Mouse (Mus musculus) granulocyte monocyte progenitor cell, adult 5-6 weeks (primary cell): ENCODE measurements around the gene Ier5l. TPM values are rescaled to one million over a fixed set of nuclear protein-coding genes. Genes with fewer than 3 reads are reported as not detected.
A peak's percentile ranks its signal among the peaks of the same experiment; 100 is the strongest.

Source experiments
- ATAC-seq: replicated peaks from 2 replicates; pipeline ENCODE4 v1.8.0; 2016; ENCODE audit warnings: mild to moderate bottlenecking, moderate TSS enrichment, inconsistent platforms; ENCODE audit not compliant: poor library complexity, severe bottlenecking
- total RNA-seq, 2 experiments: library from RNA; stranded (forward) in 1 of 2; stranded (reverse) in 1 of 2; fragments of 200-712, 200-1000 nt in 1 of 2; fragments of >200 nt in 1 of 2; fragmentation: Nextera tagmentation in 1 of 2; gene quantifications; 2 replicates each; pipeline ENCODE4 v1.2.3; 2014 to 2017

The Ier5l gene
- total RNA-seq, 2 experiments from 2014 or later: 3.2 TPM; not detected in 1

DNA sequence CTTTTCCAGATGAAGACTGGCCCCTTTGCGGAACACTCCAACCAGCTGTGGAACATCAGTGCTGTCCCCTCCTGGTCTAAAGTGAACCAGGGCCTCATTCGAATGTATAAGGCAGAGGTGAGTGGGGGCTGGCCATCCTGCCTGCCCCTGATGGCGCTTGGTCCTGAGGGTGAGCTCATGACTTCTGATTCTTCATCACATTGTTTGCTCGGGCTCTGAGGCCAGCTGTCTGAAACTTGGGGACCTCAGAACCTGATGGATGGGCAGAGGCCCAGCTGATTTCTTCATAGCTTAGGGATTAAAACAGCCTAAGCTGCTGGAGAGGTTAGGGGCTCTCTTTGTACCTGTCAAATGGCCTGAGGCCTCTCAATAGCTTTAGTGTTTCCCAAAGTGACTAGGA lies 30.7 kb downstream of the Ier5l start:
- ATAC-seq: no peak

DNA sequence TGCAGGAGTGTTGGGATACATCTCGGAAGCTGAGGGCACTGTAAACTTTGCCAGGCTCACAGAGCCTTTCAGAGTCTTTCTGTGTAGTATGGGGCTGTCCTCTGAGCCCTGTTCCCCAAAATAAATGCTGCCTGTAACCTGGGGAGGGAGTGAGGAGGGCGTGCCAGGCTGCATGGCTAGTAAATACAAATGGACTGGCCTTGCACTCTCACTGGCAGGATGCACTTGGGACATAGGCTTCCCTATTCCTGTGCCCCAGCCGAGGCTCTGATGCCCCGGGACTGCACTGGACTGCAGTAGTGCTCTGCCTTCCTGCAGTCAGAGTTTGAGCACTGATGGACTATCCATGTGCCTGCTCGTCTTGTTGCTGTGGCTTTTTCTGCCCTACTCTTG lies 31.5 kb downstream of the Ier5l start:
- ATAC-seq: no peak

DNA sequence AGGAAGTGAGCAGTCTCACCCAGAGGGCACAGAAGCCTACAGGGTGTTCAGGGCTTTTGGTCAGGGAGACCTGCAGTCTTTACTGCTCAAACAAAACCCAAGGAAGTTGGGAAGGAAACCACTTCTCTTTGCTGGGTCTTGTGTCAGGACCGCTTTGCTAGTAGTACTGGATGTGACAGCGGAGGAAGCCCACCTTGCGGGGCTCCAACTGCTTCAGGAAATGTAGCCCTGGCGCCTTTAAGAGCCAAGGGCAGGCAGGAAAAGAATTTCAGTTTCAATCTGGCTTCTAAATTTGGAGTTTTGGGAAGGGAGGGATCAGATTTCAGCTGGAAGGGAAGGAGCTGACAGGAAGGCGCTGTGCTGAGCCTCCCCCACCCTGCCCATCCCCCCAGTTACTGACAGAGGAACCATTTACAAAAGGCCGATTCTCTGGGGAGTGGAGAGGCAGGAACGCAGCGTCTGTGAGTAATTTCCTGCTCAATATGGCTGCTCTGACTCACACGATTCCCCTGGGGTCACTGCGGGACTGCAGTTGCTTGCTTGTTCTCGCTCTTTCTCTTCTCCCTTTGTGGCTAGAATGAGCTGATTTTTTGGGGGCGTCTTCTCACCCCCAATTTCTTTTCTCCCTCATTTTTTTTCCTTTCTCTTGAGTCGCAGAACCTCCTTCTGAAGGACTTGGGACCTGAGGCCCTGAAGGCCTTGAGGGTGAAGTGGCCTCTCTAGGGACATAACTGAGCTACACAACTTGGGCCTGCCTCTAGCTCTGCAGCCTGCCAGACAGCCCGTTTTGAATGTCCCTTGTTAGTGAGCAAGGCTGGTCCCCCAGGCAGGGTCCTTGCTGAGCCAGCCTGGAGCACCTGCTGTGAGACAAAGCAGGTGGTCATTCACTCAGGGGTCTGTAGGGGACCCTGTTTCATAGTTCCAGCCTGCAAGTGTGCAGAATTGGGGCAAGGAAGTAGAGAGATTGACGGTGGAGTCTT lies 32.2 kb downstream of the Ier5l start:
- ATAC-seq: peak; percentile 64

- ATAC-seq: peak; percentile 75
These were observed 33.1 kb downstream of the Ier5l start for GRCm38 (mm10) chr2:30440701-30441517.

DNA sequence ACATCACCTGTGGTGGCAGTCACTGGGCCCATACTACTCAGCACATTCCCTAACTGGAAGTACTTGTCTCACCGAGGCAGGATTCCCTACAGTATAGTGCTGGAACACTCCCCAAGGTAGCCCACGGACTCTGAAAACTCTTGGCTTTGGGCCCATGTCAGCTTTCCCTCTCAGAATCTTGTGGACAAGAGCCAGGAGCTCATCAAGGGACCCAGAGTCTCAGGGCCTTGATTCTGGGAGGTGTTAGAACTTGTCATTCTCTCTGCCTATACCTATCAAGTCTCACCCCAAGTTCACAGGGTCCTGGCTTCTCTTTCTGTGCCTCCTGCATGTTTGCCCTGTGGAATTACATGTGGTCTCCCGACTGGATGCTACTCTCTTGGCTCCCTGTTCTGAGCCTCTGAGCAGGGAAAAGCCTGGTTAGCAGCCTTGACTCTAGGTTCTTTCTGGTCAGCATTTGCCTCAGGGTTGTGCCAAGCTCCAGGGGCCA lies 33.8 kb downstream of the Ier5l start:
- no peak for ATAC-seq

GRCm38 (mm10) chr2:30439631-30440030 lies 34.4 kb downstream of the Ier5l start:
- ATAC-seq: no peak

DNA sequence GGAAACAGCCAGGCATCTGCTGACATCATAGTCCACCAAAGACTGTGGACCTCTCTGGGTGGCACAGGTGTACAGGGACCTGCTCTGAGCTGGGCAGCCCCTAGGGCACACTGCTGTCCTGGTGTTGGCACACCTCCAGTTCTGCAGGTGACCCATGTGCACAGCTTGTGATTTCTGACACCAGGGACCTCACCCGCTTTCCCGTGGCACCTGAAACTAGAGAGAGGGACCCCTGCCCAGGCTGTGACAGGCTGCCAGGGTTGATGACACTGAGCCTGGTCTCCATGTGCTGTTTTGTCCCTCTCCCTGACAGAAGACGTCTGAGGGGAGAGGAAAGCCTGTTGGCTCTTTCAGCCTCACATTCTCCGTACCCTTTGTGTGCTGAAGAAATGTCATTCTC lies 36.2 kb downstream of the Ier5l start:
- ATAC-seq: no peak

GRCm38 (mm10) chr2:30436809-30437208 lies 37.2 kb downstream of the Ier5l start:
- no peak for ATAC-seq

GRCm38 (mm10) chr2:30436156-30436545 lies 37.9 kb downstream of the Ier5l start:
- no peak for ATAC-seq

- peak; percentile 83 for ATAC-seq
These were observed 38.5 kb downstream of the Ier5l start for GRCm38 (mm10) chr2:30435326-30436155.

- no peak for ATAC-seq
These were observed 44.9 kb downstream of the Ier5l start for GRCm38 (mm10) chr2:30429156-30429555.

Other genes with a start within 250 kb of the Ier5l start
- 5.8 and 6.6 TPM in 2 replicates for gene Lrrc8a, start 236.5 kb downstream of the Ier5l start, total RNA-seq (2014; fragmentation: Nextera tagmentation)
- 5.3 and 8.7 TPM in 2 replicates for gene Lrrc8a, start 236.5 kb downstream of the Ier5l start, total RNA-seq (2017)
- gene Gm28035, start 233.7 kb downstream of the Ier5l start, total RNA-seq (2014; fragmentation: Nextera tagmentation): not detected in 2 replicates
- not detected in 2 replicates for gene Gm28035, start 233.7 kb downstream of the Ier5l start, total RNA-seq (2017)
- 0.99 and 1.2 TPM in 2 replicates for gene Phyhd1, start 208.0 kb downstream of the Ier5l start, total RNA-seq (2014; fragmentation: Nextera tagmentation)
- gene Phyhd1, start 208.0 kb downstream of the Ier5l start, total RNA-seq (2017): 0.22 and 1.5 TPM in 2 replicates
- 3.1 and 19.1 TPM in 2 replicates for gene Gm28038, start 193.2 kb downstream of the Ier5l start, total RNA-seq (2014; fragmentation: Nextera tagmentation)
- not detected in 2 replicates for gene Gm28038, start 193.2 kb downstream of the Ier5l start, total RNA-seq (2017)
- gene Dolk, start 187.9 kb downstream of the Ier5l start, total RNA-seq (2014; fragmentation: Nextera tagmentation): 6.1 and 7.5 TPM in 2 replicates
- 12.1 and 15.1 TPM in 2 replicates for gene Dolk, start 187.9 kb downstream of the Ier5l start, total RNA-seq (2017)
- 37.5 and 51.5 TPM in 2 replicates for gene Nup188, start 187.8 kb downstream of the Ier5l start, total RNA-seq (2014; fragmentation: Nextera tagmentation)
- 21.0 and 27.0 TPM in 2 replicates for gene Nup188, start 187.8 kb downstream of the Ier5l start, total RNA-seq (2017)
- gene Sh3glb2, start 114.9 kb downstream of the Ier5l start, total RNA-seq (2014; fragmentation: Nextera tagmentation): 32.3 and 47.4 TPM in 2 replicates
- gene Sh3glb2, start 114.9 kb downstream of the Ier5l start, total RNA-seq (2017): 23.1 and 41.1 TPM in 2 replicates
- gene Miga2, start 110.0 kb downstream of the Ier5l start, total RNA-seq (2014; fragmentation: Nextera tagmentation): 6.8 and 13.5 TPM in 2 replicates
- 7.0 and 7.3 TPM in 2 replicates for gene Miga2, start 110.0 kb downstream of the Ier5l start, total RNA-seq (2017)
- 13.4 and 17.5 TPM in 2 replicates for gene Dolpp1, start 82.0 kb downstream of the Ier5l start, total RNA-seq (2014; fragmentation: Nextera tagmentation)
- gene Dolpp1, start 82.0 kb downstream of the Ier5l start, total RNA-seq (2017): 19.1 and 29.6 TPM in 2 replicates
- 18.1 and 35.3 TPM in 2 replicates for gene Crat, start 58.4 kb downstream of the Ier5l start, total RNA-seq (2014; fragmentation: Nextera tagmentation)
- 7.1 and 14.7 TPM in 2 replicates for gene Crat, start 58.4 kb downstream of the Ier5l start, total RNA-seq (2017)
- 127 and 167 TPM in 2 replicates for gene Ptpa, start 58.2 kb downstream of the Ier5l start, total RNA-seq (2014; fragmentation: Nextera tagmentation)
- 58.5 and 61.0 TPM in 2 replicates for gene Ptpa, start 58.2 kb downstream of the Ier5l start, total RNA-seq (2017)
- gene Cstad, start 120.8 kb upstream of the Ier5l start, total RNA-seq (2014; fragmentation: Nextera tagmentation): not detected in 2 replicates
- not detected in 2 replicates for gene Cstad, start 120.8 kb upstream of the Ier5l start, total RNA-seq (2017)